Mouse (Mus musculus) midbrain, embryonic 13.5 days (tissue): Measurements from ENCODE around the gene Gorasp1. TPM values are rescaled to one million over a fixed set of nuclear protein-coding genes. Genes with fewer than 3 reads are reported as not detected.

Source experiments
- ATAC-seq: fragments of 200-750 bp; cut with Nextera tagmentation; 2 replicates; pipeline ENCODE4 v1.8.0; 2017; ENCODE audit warnings: mild to moderate bottlenecking, moderate TSS enrichment, moderate library complexity
- H3K27ac ChIP-seq: fragments of 300-500 bp; sonication (generic); 2 replicates; pipeline ENCODE4 v1.5.1; 2015; ENCODE audit warnings: inconsistent platforms, mild to moderate bottlenecking, moderate library complexity
- H3K27me3 ChIP-seq: fragments of 300-500 bp; sonication (generic); 2 replicates; pipeline ENCODE4 v1.6.1; 2015; ENCODE audit warnings: mild to moderate bottlenecking, inconsistent platforms
- H3K36me3 ChIP-seq: fragments of 300-500 bp; sonication (generic); 2 replicates; pipeline ENCODE4 v1.6.1; 2015; ENCODE audit warnings: mild to moderate bottlenecking, inconsistent platforms
- H3K4me1 ChIP-seq: fragments of 300-500 bp; sonication (generic); replicated peaks from 2 replicates; pipeline ENCODE4 v1.6.1; 2015; ENCODE audit warnings: inconsistent platforms
- H3K4me2 ChIP-seq: fragments of 300-500 bp; sonication (generic); replicated peaks from 2 replicates; pipeline ENCODE4 v1.6.1; 2015; ENCODE audit warnings: moderate library complexity, mild to moderate bottlenecking, inconsistent platforms
- H3K4me3 ChIP-seq: fragments of 300-500 bp; sonication (generic); replicated peaks from 2 replicates; pipeline ENCODE4 v1.5.1; 2015; ENCODE audit warnings: mild to moderate bottlenecking, inconsistent platforms
- H3K9ac ChIP-seq: fragments of 300-500 bp; sonication (generic); replicated peaks from 2 replicates; pipeline ENCODE4 v1.6.1; 2015; ENCODE audit warnings: mild to moderate bottlenecking, inconsistent platforms
- H3K9me3 ChIP-seq: fragments of 300-500 bp; sonication (generic); 2 replicates; pipeline ENCODE4 v1.6.1; 2016; ENCODE audit warnings: mild to moderate bottlenecking, inconsistent platforms
- WGBS: fragments of 180-500 bp; shearing (Covaris S2); methylation state at CpG from one replicate; pipeline ENCODE4 v1.1.7; 2015; 5-methylcytosine and 5-hydroxymethylcytosine counted together
- polyA plus RNA-seq: library from polyadenylated mRNA; unstranded; fragments of >200 nt; fragmentation: Nextera tagmentation; extraction: Ambion mirVana; gene quantifications from 2 replicates; pipeline ENCODE4 v1.2.1, GENCODE M21; 2015

The Gorasp1 gene
- 22.9 and 23.1 TPM in 2 replicates for polyA plus RNA-seq

DNA sequence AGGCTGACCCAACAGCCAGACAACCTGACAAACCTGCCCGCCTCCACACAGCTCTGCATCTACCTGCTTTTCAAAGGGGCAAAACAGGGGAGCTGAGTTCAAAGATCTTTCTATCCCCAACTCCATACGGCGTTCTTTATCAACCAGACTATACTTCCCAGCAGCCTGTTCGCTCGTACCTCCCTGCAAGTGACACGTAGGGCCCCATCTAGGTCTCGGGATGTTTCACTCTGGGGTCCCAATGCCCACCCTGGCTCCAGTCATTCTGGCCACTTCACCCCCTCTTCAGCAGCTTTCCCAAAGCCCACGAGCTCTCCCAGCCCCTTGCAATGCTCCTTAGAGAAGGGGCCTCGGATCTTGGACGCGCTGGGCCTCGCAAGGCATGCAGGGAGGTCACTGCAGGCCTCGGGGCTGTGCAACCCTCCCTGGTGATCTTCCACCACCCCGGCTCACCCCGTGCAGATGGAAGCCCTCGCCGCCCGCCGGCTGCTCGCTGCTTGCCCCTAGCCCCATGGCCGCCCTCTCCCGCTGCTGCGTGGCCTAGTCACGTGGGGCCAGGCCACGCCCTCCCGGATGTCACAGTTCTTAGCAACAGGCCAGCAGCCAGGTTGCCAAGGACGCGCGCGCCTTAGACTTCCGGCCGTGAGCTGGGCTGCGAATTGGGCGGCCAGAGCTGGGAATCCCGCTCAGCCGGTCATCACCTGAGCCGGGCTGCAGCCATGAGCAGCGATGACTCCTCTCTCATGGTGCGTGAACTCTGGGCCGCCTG is at the start of gene Gorasp1, which contains the start of gene Ttc21a:
Gene Gorasp1 (minus strand): TSS at position 561 of the 769 bp plus-strand sequence.
Gene Ttc21a (plus strand): TSS at position 602 of the 769 bp plus-strand sequence.
- H3K4me3 ChIP-seq = peak within 1 kb of the TSS; percentile 76
- peak within 1 kb of the TSS; percentile 87 for H3K9ac ChIP-seq
- peaks cover 16% of the 10 kb centered on the region for H3K4me1 ChIP-seq
- peaks cover 6% of the 10 kb centered on the region for H3K36me3 ChIP-seq
- 3% methylated on average over 40 of the region's 40 CpGs for WGBS
- no peaks in the 10 kb centered on the region for H3K27me3 ChIP-seq
- peak within 1 kb of the TSS; percentile 74 for H3K27ac ChIP-seq
- no peaks in the 10 kb centered on the region for H3K9me3 ChIP-seq
- peak within 1 kb of the TSS; percentile 88 for H3K4me2 ChIP-seq
- ATAC-seq = peak; percentile 96

DNA sequence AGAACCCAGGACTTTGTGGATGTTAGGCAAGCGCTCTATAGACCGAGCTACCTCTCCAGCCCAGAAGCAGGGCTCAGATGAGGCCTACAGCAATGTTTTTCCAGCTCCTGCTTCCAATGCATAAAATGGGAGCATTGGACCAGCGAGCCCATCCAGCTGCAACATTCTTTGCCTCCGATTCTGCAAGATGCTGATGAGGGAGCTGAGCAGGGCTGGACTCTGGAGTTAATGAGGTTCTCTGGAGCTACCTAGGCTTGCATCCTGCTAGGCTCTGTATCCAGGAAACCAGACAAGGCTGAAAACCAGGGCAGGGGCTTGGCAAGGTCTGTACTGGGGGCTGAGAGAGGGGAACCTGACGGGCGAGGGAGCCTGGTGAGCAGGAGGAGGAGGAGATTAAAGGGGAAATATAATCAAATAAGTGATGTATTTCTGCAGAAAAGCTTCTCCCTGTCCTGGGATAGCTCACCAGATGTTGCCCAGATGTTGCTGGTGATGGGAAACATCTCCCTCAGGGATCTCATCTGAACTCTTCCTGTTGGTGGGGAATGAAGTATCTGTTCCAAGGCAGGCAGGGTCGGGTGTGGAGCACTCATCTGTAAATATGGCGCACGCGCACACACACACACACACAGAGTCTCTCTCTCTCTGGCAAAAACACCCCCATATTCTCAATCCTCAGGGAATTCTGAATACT is 48.7 kb upstream of the Gorasp1 start:
- Histone ChIP-seq H3K9ac (no peak overlapping the region), H3K4me3 (no peak overlapping the region), H3K27ac (no peak overlapping the region), H3K36me3 (no peaks in the 10 kb centered on the region), H3K27me3 (peaks cover 40% of the 10 kb centered on the region), H3K9me3 (no peaks in the 10 kb centered on the region), H3K4me1 (peaks cover 34% of the 10 kb centered on the region), H3K4me2 (no peak overlapping the region)
- WGBS = 79% methylated on average over 10 of the region's 10 CpGs
- ATAC-seq = no peak

DNA sequence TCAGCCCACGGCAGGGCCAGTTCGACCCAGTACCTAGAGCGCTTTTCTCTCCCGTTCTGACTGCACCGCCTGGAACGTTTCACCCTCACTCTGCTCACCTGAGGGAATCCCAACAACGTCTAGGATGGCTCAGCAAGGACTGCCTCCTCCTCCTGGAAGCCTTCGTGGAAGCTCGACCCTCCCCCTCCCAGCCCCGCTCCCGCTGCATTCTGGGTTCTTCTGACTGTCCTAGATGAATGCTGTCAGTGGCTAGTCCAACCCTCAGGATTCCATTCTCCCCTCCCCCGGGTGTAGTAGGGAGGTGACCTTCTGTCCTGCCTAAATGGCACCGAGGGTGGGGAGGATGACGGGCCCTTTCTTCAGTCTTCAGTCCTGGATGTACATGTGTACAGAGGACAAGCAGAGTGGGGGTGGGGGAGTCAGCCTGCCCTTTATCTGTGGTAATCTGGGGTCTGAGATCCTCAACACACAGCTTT is 47.2 kb upstream of the Gorasp1 start, which contains the start of gene Csrnp1:
Gene Csrnp1 (minus strand): TSS at position 123 of the 476 bp plus-strand sequence.
- Histone ChIP-seq H3K36me3 (no peaks in the 10 kb centered on the region), H3K9me3 (no peaks in the 10 kb centered on the region), H3K4me1 (peaks cover 40% of the 10 kb centered on the region), H3K4me3 (peak within 1 kb of the TSS; percentile 58), H3K27ac (no peak within 1 kb of the TSS), H3K27me3 (peaks cover 44% of the 10 kb centered on the region), H3K4me2 (peak within 1 kb of the TSS; percentile 87), H3K9ac (peak within 1 kb of the TSS; percentile 58)
- ATAC-seq = no peak
- WGBS = 6% methylated on average over 14 of the region's 14 CpGs

DNA sequence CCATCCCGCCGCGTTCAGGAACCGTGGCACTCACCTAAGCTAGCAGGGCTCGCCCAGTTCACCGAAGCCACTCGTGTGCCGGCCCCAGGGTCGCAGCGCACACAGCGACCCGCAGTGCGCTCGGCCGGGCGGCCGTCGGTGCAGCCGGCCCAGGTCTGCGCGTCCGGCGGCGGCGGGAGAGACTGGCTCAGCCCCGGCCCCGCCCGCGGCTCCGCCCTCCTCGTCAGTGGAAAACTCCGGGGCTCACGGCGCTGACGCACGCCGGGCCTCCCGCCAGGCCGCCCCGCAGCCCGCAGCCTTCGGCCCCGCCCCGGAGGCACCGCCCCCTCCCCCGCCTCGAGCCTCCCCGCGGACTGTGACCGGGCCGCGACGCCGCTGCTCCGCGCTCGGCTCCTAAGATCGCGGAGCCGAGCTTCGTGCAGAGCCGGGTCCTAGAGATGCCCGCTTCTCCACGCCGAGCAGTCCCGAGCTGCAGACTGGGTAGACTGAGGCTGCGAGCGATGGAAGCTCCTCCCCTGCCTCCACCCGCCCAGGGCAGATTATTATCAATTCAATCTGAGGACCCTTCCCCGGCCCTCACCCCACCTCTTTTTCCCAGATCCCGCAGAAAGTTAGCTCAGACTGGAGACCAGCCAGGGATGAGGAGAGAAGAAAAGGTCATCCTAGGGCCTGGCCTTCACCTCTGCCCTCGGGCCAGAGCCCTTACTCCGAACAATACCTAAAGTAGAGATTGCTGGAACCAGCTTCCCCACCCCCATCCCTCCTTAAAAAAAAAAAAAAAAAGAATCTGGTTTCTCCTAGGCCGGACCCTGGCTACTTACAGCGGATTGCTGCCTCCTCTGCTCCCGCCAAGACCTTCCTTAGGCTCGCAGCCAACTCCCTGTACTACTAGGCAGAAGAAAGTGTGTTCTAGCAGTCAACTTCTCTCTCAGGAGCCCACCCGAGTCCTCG is 46.5 kb upstream of the Gorasp1 start:
- Histone ChIP-seq H3K4me3 (peak overlapping the region; percentile 58), H3K36me3 (no peaks in the 10 kb centered on the region), H3K27me3 (peaks cover 47% of the 10 kb centered on the region), H3K4me2 (peak overlapping the region; percentile 87), H3K9ac (peak overlapping the region; percentile 58), H3K4me1 (peaks cover 40% of the 10 kb centered on the region), H3K27ac (no peak overlapping the region), H3K9me3 (no peaks in the 10 kb centered on the region)
- under 1% methylated on average over 79 of the region's 79 CpGs for WGBS
- ATAC-seq = peak; percentile 83

DNA sequence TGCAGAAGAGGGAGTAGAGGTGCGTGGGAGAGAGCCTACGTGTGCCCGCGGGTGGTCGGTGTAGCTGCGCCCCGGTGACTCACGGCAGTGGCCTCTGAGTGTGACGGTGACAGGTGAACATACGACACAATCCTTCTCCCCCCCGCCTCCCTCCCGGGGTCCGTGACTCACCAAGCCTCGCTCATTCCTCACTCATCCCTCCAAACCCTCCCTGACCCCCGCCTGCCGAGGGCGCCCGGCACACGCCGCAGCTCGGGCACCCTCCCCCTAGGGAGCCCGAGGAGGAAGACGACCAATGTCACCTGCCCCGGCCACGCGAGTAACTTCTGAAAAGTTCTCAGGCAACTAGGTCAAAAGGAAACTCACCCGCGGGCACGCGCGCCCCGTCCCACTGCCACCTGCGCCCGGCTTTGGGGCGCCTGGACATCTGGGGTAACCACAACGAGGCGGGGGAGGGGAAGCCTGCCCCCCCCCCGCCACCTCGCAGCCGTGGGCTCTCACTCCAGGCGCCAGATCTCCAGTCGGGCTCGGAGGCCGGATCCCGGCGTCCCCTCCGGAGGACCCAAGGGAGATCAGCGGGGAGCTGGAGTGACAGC is 45.7 kb upstream of the Gorasp1 start:
- ATAC-seq = no peak
- H3K36me3 ChIP-seq = no peaks in the 10 kb centered on the region
- peaks cover 48% of the 10 kb centered on the region for H3K27me3 ChIP-seq
- no peaks in the 10 kb centered on the region for H3K9me3 ChIP-seq
- H3K4me1 ChIP-seq = peaks cover 45% of the 10 kb centered on the region
- H3K9ac ChIP-seq = peak overlapping the region; percentile 58
- H3K4me3 ChIP-seq = peak overlapping the region; percentile 58
- H3K27ac ChIP-seq = no peak overlapping the region
- peak overlapping the region; percentile 87 for H3K4me2 ChIP-seq
- under 1% methylated on average over 47 of the region's 48 CpGs for WGBS

DNA sequence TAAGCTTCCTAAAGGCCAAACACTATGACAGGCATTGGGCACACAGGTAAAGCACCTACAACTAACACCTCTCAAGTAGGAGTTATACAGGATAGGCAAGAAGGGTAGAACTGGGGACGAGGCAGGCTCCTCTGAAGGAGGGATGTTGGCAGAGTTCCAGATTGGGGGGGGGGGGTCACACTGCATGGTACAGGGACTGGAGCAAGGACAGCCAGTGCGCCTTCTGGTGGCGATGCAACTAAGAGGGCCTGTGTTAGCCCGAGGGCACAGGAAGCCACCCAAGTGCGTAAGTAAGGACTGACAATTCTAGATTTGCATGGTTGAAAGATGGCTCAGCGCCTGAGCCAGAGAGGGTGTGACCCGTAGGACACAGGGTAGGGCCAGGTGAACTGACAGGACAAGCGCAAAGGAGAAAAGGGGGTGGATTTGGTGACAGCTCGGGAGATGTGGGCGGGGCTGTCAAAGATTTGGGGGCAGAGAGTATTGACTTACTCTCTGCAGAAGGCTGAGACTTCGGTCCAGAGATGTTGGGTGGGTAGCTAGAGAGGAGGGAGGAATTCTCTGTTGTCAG is 45.0 kb upstream of the Gorasp1 start:
- ATAC-seq = peak; percentile 51
- H3K27ac ChIP-seq = no peak overlapping the region
- peak overlapping the region; percentile 58 for H3K4me3 ChIP-seq
- H3K27me3 ChIP-seq = peaks cover 48% of the 10 kb centered on the region
- H3K36me3 ChIP-seq = no peaks in the 10 kb centered on the region
- peaks cover 53% of the 10 kb centered on the region for H3K4me1 ChIP-seq
- H3K9me3 ChIP-seq = no peaks in the 10 kb centered on the region
- WGBS = 5% methylated on average over 11 of the region's 11 CpGs
- H3K4me2 ChIP-seq = peak overlapping the region; percentile 87
- H3K9ac ChIP-seq = no peak overlapping the region

DNA sequence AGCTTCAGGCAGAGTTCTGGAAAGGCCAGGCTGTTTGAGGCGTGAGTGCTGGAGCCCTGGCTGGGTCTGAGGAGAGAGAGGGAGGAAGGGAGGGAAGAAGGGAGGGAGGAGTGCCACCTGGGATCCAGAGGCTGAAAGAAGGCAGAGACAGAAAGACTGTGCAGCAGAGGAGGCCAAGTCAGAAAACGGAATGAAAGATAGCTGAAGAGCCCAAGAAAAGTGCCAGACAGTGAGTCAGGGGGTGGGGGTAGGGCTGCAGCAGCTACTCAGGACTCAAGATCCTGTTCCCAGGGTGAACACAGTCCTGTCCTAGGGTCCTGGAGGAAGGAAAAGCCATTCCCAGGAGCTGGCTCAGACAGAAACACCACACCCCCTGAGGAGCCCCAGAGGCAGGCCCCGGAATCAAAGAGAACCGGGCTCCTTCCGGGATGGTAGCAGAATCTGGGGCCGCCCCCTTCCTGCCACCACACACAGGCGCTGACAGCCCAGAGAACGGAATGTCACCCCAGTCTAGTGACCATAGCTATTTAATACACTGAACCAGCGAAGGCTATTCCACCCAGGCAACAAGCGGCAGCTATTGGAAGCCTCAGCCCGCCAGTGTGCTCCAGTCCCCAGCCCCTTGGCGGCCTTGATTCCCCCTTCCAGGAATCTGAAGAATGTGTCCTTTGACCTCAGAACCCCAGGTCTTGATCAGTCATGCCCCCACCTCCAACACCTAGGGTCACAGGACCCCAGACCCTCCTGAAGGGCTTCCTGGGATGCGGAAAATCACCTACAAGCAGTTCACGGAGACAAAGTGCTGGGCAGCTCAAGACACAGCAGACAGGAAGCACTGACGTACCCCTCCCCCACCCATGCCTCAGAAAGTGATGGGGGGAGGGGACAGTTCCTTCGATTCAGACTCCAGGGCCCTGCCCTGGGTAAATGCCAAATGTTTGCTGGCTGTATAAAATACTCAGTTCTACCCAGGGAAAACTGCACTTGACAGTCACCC is 44.1 kb upstream of the Gorasp1 start:
- peaks cover 46% of the 10 kb centered on the region for H3K27me3 ChIP-seq
- H3K27ac ChIP-seq = peak overlapping the region; percentile 62
- H3K9me3 ChIP-seq = no peaks in the 10 kb centered on the region
- H3K9ac ChIP-seq = 0 out of 2 replicates have a peak overlapping the region, but pooled peaks have one; percentile 28
- peak overlapping the region; percentile 22 for H3K4me3 ChIP-seq
- peaks cover 53% of the 10 kb centered on the region for H3K4me1 ChIP-seq
- peak; percentile 46; the same call in 1 of the 2 replicates for ATAC-seq
- H3K4me2 ChIP-seq = peak overlapping the region; percentile 87
- 2% methylated on average over 16 of the region's 16 CpGs for WGBS
- H3K36me3 ChIP-seq = no peaks in the 10 kb centered on the region

DNA sequence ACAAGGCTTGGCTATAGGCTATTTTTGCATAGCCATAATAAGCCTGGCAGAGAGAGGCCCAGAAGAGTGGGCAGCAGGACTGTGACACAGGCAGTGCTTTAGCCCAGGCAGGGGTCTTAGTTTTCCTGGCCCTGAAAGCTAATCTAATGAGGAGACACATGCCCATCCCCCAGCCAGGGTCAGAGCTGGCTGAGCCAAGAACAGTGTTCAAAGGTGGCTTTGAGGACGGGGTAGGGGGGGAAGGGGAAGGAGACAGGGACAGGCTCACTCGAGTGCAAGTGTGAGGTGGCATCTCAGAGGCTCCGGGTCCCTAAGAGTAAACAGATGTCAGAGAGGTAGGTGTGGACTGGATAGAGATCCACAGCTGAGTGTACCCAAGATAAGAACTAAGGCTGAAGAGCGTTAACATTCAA is 43.4 kb upstream of the Gorasp1 start:
- Histone ChIP-seq H3K4me2 (peak overlapping the region; percentile 87; the same call in 1 of the 2 replicates), H3K9me3 (no peaks in the 10 kb centered on the region), H3K4me3 (no peak overlapping the region), H3K9ac (0 out of 2 replicates have a peak overlapping the region, but pooled peaks have one; percentile 7), H3K36me3 (no peaks in the 10 kb centered on the region), H3K27me3 (peaks cover 46% of the 10 kb centered on the region), H3K27ac (peak overlapping the region; percentile 62; the same call in 1 of the 2 replicates), H3K4me1 (peaks cover 53% of the 10 kb centered on the region)
- ATAC-seq = no peak
- WGBS = 6% methylated on average over 4 of the region's 4 CpGs

DNA sequence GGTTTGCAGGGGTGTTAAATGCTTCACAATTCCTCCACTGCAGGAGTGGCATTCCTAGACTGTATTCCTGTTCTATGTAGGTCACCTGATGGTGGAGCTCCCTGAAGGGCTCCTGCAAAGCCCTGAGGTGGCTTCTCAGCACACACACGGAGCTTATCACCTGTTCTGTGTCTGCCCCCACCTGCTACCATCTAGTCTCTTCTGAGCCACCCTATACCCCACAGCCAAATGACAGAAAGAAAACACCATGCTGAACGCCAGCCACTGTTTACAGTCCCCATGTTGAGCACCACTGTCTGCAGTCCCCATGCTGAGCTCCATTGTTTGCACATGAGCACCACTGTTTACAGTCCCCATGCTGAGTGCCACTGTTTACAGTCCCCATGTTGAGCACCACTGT is 42.4 kb upstream of the Gorasp1 start:
- 55% methylated on average over 2 of the region's 2 CpGs for WGBS
- peaks cover 53% of the 10 kb centered on the region for H3K4me1 ChIP-seq
- no peak overlapping the region for H3K27ac ChIP-seq
- H3K27me3 ChIP-seq = peaks cover 38% of the 10 kb centered on the region
- no peak overlapping the region for H3K4me3 ChIP-seq
- no peaks in the 10 kb centered on the region for H3K36me3 ChIP-seq
- ATAC-seq = no peak
- H3K4me2 ChIP-seq = no peak overlapping the region
- H3K9ac ChIP-seq = no peak overlapping the region
- H3K9me3 ChIP-seq = no peaks in the 10 kb centered on the region
